Comparison of ENCODE assay signal across 7 mouse cellular contexts in the genomic region with DNA sequence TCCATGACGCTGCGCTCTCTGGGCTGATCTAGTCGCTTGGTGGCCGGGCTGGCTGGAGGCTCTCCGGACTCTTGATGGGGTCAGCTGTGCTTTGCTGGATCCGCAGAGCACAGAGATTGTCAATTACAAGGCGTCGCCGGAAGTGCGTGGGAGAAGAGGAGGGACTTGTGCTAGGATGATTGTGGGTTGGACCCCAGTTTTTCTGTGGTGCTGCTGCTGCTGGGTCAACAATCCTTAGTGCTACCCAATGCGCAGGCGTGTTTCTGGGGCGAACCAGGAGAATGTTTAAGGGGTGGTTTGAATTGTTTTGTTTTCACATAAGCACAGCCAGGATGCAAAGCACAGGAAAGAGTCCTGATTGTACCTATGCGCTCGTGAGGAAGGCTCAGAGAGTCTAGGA. TPM values are rescaled to one million over a fixed set of nuclear protein-coding genes. Genes with fewer than 3 reads are reported as not detected.
DNase-seq lines count a peak whose midpoint lies in the region; ATAC-seq and TF ChIP-seq lines count a peak whose summit lies in the region.

A gene (minus strand): TSS at position 115 of the 400 bp plus-strand sequence.

- H3K27me3 ChIP-seq in embryonic facial prominence, embryonic 14.5 days (replicated peaks; ENCODE audit: control insufficient read depth, insufficient read depth, low read length): no peaks in the 10 kb centered on the region
- no peaks in the 10 kb centered on the region for H3K27me3 ChIP-seq in heart, embryonic 10.5 days (ENCODE audit: insufficient read depth, poor library complexity, severe bottlenecking)
- no peaks in the 10 kb centered on the region for H3K27me3 ChIP-seq in kidney, embryonic 14.5 days (ENCODE audit: control insufficient read depth, insufficient read depth, low read length)
- H3K27me3 ChIP-seq in limb, embryonic 14.5 days (ENCODE audit: control insufficient read depth, insufficient read depth, low read length): no peaks in the 10 kb centered on the region
- no peaks in the 10 kb centered on the region for H3K27me3 ChIP-seq in midbrain, embryonic 16.5 days (ENCODE audit: control insufficient read depth, insufficient read depth, low read depth, low read length)
- H3K27me3 ChIP-seq in spleen, adult 2 months (ENCODE audit: control insufficient read depth, insufficient read depth, low read length): no peaks in the 10 kb centered on the region

- TF ChIP-seq POLR2A in bone marrow, adult 2 months (IDR thresholded peaks at IDR 0.05; ENCODE audit: borderline replicate concordance, control insufficient read depth, low read depth, low read length): no peak
- TF ChIP-seq POLR2A in limb, embryonic 14.5 days (IDR thresholded peaks at IDR 0.05; ENCODE audit: borderline replicate concordance, extremely low read depth, insufficient read depth, insufficient read length): no peak
- no peak for TF ChIP-seq POLR2A in spleen, adult 2 months (IDR thresholded peaks at IDR 0.05; ENCODE audit: low read depth, low read length)

- H3K36me3 ChIP-seq in embryonic facial prominence, embryonic 14.5 days (ENCODE audit: control insufficient read depth, insufficient read depth, low read length): no peaks in the 10 kb centered on the region
- no peaks in the 10 kb centered on the region for H3K36me3 ChIP-seq in heart, embryonic 10.5 days
- no peaks in the 10 kb centered on the region for H3K36me3 ChIP-seq in kidney, embryonic 14.5 days (ENCODE audit: control insufficient read depth, insufficient read depth, low read length)
- H3K36me3 ChIP-seq in limb, embryonic 14.5 days (ENCODE audit: control insufficient read depth, insufficient read depth, low read length): no peaks in the 10 kb centered on the region
- no peaks in the 10 kb centered on the region for H3K36me3 ChIP-seq in midbrain, embryonic 16.5 days (ENCODE audit: control insufficient read depth, insufficient read depth, low read length)
- no peaks in the 10 kb centered on the region for H3K36me3 ChIP-seq in spleen, adult 2 months (ENCODE audit: control insufficient read depth, insufficient read depth, low read length)

- no peaks in the 10 kb centered on the region for H3K4me1 ChIP-seq in bone marrow, adult 2 months (ENCODE audit: control insufficient read depth, insufficient read depth, low read length)
- H3K4me1 ChIP-seq in embryonic facial prominence, embryonic 14.5 days (ENCODE audit: control insufficient read depth, insufficient read depth, low read length): no peaks in the 10 kb centered on the region
- no peaks in the 10 kb centered on the region for H3K4me1 ChIP-seq in heart, embryonic 10.5 days
- no peaks in the 10 kb centered on the region for H3K4me1 ChIP-seq in kidney, embryonic 14.5 days (ENCODE audit: control insufficient read depth, insufficient read depth, low read length)
- H3K4me1 ChIP-seq in limb, embryonic 14.5 days (ENCODE audit: control insufficient read depth, insufficient read depth, low read length): no peaks in the 10 kb centered on the region
- H3K4me1 ChIP-seq in midbrain, embryonic 16.5 days (ENCODE audit: control insufficient read depth, insufficient read depth, low read length): no peaks in the 10 kb centered on the region
- no peaks in the 10 kb centered on the region for H3K4me1 ChIP-seq in spleen, adult 2 months (ENCODE audit: control insufficient read depth, insufficient read depth, insufficient read length)

- H3K4me3 ChIP-seq in bone marrow, adult 2 months (replicated peaks; ENCODE audit: control insufficient read depth, low read depth, low read length): peak within 1 kb of the TSS; percentile 1
- H3K4me3 ChIP-seq in embryonic facial prominence, embryonic 14.5 days (ENCODE audit: low read depth, low read length): peak within 1 kb of the TSS; percentile 33
- H3K4me3 ChIP-seq in heart, embryonic 10.5 days: peak within 1 kb of the TSS; percentile 40; the same call in 1 of the 2 replicates
- peak within 1 kb of the TSS; percentile 23 for H3K4me3 ChIP-seq in kidney, embryonic 14.5 days (ENCODE audit: low read length)
- peak within 1 kb of the TSS; percentile 28 for H3K4me3 ChIP-seq in limb, embryonic 14.5 days (replicated peaks; ENCODE audit: low read length)
- H3K4me3 ChIP-seq in midbrain, embryonic 16.5 days (ENCODE audit: low read depth, low read length): peak within 1 kb of the TSS; percentile 35
- peak within 1 kb of the TSS; percentile 48 for H3K4me3 ChIP-seq in spleen, adult 2 months (ENCODE audit: extremely low read depth, insufficient read depth, insufficient read length)

- WGBS in bone marrow, adult 2 months: 24% methylated on average over 13 of the region's 15 CpGs
- 22% methylated on average over 9 of the region's 15 CpGs for WGBS in embryonic facial prominence, embryonic 14.5 days
- 17% methylated on average over 13 of the region's 15 CpGs for WGBS in heart, embryonic 10.5 days
- 29% methylated on average over 12 of the region's 15 CpGs for WGBS in kidney, embryonic 14.5 days
- 24% methylated on average over 12 of the region's 15 CpGs for WGBS in limb, embryonic 14.5 days
- WGBS in midbrain, embryonic 16.5 days: 19% methylated on average over 12 of the region's 15 CpGs
- WGBS in spleen, adult 2 months: 23% methylated on average over 14 of the region's 15 CpGs

- peak; percentile 98 for ATAC-seq in embryonic facial prominence, embryonic 14.5 days (ENCODE audit: low read depth)
- peak; percentile 93 for ATAC-seq in kidney, embryonic 14.5 days (ENCODE audit: low FRiP score, low TSS enrichment)
- ATAC-seq in limb, embryonic 14.5 days (ENCODE audit: low FRiP score, low read depth): peak; percentile 96
- peak; percentile 98 for ATAC-seq in midbrain, embryonic 16.5 days

- H3K27ac ChIP-seq in bone marrow, adult 2 months (ENCODE audit: control insufficient read depth, insufficient read depth, low read depth, low read length, poor library complexity): no peak within 1 kb of the TSS
- H3K27ac ChIP-seq in embryonic facial prominence, embryonic 14.5 days (replicated peaks; ENCODE audit: low read depth, low read length): peak within 1 kb of the TSS; percentile 33
- 0 out of 2 replicates have a peak within 1 kb of the TSS, but pooled peaks have one; percentile 29 for H3K27ac ChIP-seq in heart, embryonic 10.5 days
- no peak within 1 kb of the TSS for H3K27ac ChIP-seq in kidney, embryonic 14.5 days (ENCODE audit: low read depth, low read length)
- no peak within 1 kb of the TSS for H3K27ac ChIP-seq in limb, embryonic 14.5 days (replicated peaks; ENCODE audit: low read depth, low read length)
- peak within 1 kb of the TSS; percentile 84 for H3K27ac ChIP-seq in midbrain, embryonic 16.5 days (ENCODE audit: low read length)
- H3K27ac ChIP-seq in spleen, adult 2 months (ENCODE audit: insufficient read depth, low read length): no peak within 1 kb of the TSS

- TF ChIP-seq CTCF in bone marrow, adult 2 months (IDR thresholded peaks at IDR 0.05; ENCODE audit: control insufficient read depth, insufficient read depth, low read length): no peak
- no peak for TF ChIP-seq CTCF in spleen, adult 2 months (IDR thresholded peaks at IDR 0.05; ENCODE audit: extremely low read depth, insufficient read depth, insufficient read length, insufficient replicate concordance)

- peak within 1 kb of the TSS; percentile 43 for H3K4me2 ChIP-seq in embryonic facial prominence, embryonic 14.5 days (ENCODE audit: low read depth, low read length)
- peak within 1 kb of the TSS; percentile 30 for H3K4me2 ChIP-seq in kidney, embryonic 14.5 days (replicated peaks; ENCODE audit: low read depth, low read length)
- peak within 1 kb of the TSS; percentile 33; the same call in 1 of the 2 replicates for H3K4me2 ChIP-seq in limb, embryonic 14.5 days (replicated peaks; ENCODE audit: low read depth, low read length, severe bottlenecking)
- peak within 1 kb of the TSS; percentile 49 for H3K4me2 ChIP-seq in midbrain, embryonic 16.5 days (ENCODE audit: low read length)

- no peaks in the 10 kb centered on the region for H3K9me3 ChIP-seq in embryonic facial prominence, embryonic 14.5 days (ENCODE audit: control insufficient read depth, low read length)
- no peaks in the 10 kb centered on the region for H3K9me3 ChIP-seq in heart, embryonic 10.5 days
- H3K9me3 ChIP-seq in kidney, embryonic 14.5 days (ENCODE audit: control insufficient read depth, low read length): no peaks in the 10 kb centered on the region
- H3K9me3 ChIP-seq in limb, embryonic 14.5 days (ENCODE audit: control insufficient read depth, low read length): no peaks in the 10 kb centered on the region
- no peaks in the 10 kb centered on the region for H3K9me3 ChIP-seq in midbrain, embryonic 16.5 days (replicated peaks; ENCODE audit: control insufficient read depth, low read length, poor library complexity, severe bottlenecking)

- H3K9ac ChIP-seq in embryonic facial prominence, embryonic 14.5 days (ENCODE audit: low read depth, low read length): peak within 1 kb of the TSS; percentile 52; the same call in 1 of the 2 replicates
- H3K9ac ChIP-seq in kidney, embryonic 14.5 days (ENCODE audit: low read depth, low read length): no peak within 1 kb of the TSS
- H3K9ac ChIP-seq in limb, embryonic 14.5 days (ENCODE audit: low read depth, low read length, severe bottlenecking): peak within 1 kb of the TSS; percentile 34; the same call in 1 of the 2 replicates
- peak within 1 kb of the TSS; percentile 34; the same call in 1 of the 2 replicates for H3K9ac ChIP-seq in midbrain, embryonic 16.5 days (ENCODE audit: low read depth, low read length)

- DNase-seq in embryonic facial prominence, embryonic 14.5 days (ENCODE audit: low spot score): peak; percentile 94
- peak; percentile 92 for DNase-seq in heart, embryonic 10.5 days (ENCODE audit: low spot score)
- DNase-seq in limb, embryonic 14.5 days (ENCODE audit: low spot score): peak; percentile 80
- peak; percentile 54 to 59 for DNase-seq in spleen, adult 2 months (ENCODE audit: low read depth in 1 of 2, low spot score in 2 of 2)

RNA-seq across cellular contexts. Expression of the gene that starts here (rescaled TPM):
- 13.9 TPM in 1 of 2 replicates, not detected in the other for polyA plus RNA-seq in bone marrow, adult 2 months (2011; ENCODE audit: insufficient read depth, insufficient read length, low replicate concordance, missing spikeins)
- 71.0 and 78.8 TPM in 2 replicates for polyA plus RNA-seq in embryonic facial prominence, embryonic 14.5 days (2014; fragmentation: Nextera tagmentation; extraction: Ambion mirVana)
- polyA plus RNA-seq in heart, embryonic 10.5 days (2016; fragmentation: Nextera tagmentation; extraction: Ambion mirVana): 65.5 and 75.6 TPM in 2 replicates
- polyA plus RNA-seq in kidney, embryonic 14.5 days (2014; fragmentation: Nextera tagmentation; extraction: Ambion mirVana): 58.9 and 71.0 TPM in 2 replicates
- 117 and 144 TPM in 2 replicates for polyA plus RNA-seq in limb, embryonic 14.5 days (2012; rRNA removed)
- 66.0 and 69.5 TPM in 2 replicates for polyA plus RNA-seq in limb, embryonic 14.5 days (2014; fragmentation: Nextera tagmentation; extraction: Ambion mirVana)
- polyA plus RNA-seq in midbrain, embryonic 16.5 days (2015; fragmentation: Nextera tagmentation; extraction: Ambion mirVana): 179 and 185 TPM in 2 replicates
- polyA plus RNA-seq in spleen, adult 2 months (2012; rRNA removed): 38.2 and 50.0 TPM in 2 replicates

Comparison
In these comparisons a context has a peak if more than half of its experiments do, and no peak if none do; other contexts are left out.
1. H3K27ac ChIP-seq: peak in embryonic facial prominence, embryonic 14.5 days (single experiment), heart, embryonic 10.5 days (single experiment) and midbrain, embryonic 16.5 days (single experiment); none in bone marrow, adult 2 months (single experiment), kidney, embryonic 14.5 days (single experiment), limb, embryonic 14.5 days (single experiment) and spleen, adult 2 months (single experiment).
2. Peak in every context shown above with its lines, with median percentiles within 50 percentile points of each other: H3K4me3 ChIP-seq, ATAC-seq, DNase-seq and H3K4me2 ChIP-seq.